Mouse (Mus musculus): ENCODE measurements around the gene Pafah2. TPM values are rescaled to one million over a fixed set of nuclear protein-coding genes. Genes with fewer than 3 reads are reported as not detected.

The Pafah2 gene
- polyA plus RNA-seq, 2 experiments = 4.3 to 5.4 TPM

DNA sequence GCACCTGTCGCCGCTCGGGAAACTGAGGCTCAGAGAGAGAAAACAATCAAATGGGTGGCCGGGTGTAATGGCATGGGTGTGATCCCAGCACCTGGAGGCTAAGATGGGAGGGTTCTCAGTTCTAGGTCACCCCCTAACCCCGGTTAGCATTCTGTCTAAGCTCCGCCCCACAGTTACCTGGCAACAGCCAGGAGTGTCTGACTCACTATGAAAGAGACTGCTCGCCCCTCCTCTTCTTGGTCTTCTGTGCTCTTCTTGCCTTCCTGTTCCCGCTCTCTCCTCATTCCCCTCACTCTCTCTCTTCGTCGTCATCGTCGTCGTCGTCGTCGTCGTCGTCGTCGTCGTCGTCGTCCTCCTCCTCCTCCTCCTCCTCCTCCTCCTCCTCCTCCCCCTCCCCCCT, 51.8 kb downstream of the Pafah2 start:
- no peak overlapping the region for H3K4me3 ChIP-seq (ENCODE audit: insufficient read depth in 1 of 2, low read depth in 2 of 2, low read length in 2 of 2)
- TF ChIP-seq EP300 (IDR thresholded peaks at IDR 0.05; ENCODE audit: low read depth) (no peak), CTCF (IDR thresholded peaks at IDR 0.05; ENCODE audit: low read depth) (no peak)
- H3K27ac ChIP-seq = no peak overlapping the region
- DNase-seq (ENCODE audit: low read depth in 3 of 3, low spot score in 3 of 3) = no peak
- H3K4me1 ChIP-seq (replicated peaks; ENCODE audit: control insufficient read depth in 2 of 2, insufficient read depth in 2 of 2, low read length in 1 of 2) = no peaks in the 10 kb centered on the region
- H3K9me3 ChIP-seq (ENCODE audit: control insufficient read depth, low read length) = no peaks in the 10 kb centered on the region
- WGBS (ENCODE audit: insufficient replicate concordance) = 29% methylated on average over 23 of the region's 23 CpGs
- H3K9ac ChIP-seq (replicated peaks) = no peak overlapping the region
- no peaks in the 10 kb centered on the region for H3K36me3 ChIP-seq (replicated peaks; ENCODE audit: control insufficient read depth, insufficient read depth, low read depth)
- H3K27me3 ChIP-seq (ENCODE audit: control insufficient read depth, insufficient read depth, low read length) = no peaks in the 10 kb centered on the region; the same call in none of the 2 replicates
- ATAC-seq (ENCODE audit: insufficient read depth) = no peak
- no peak overlapping the region for H3K4me2 ChIP-seq (ENCODE audit: low read depth)

DNA sequence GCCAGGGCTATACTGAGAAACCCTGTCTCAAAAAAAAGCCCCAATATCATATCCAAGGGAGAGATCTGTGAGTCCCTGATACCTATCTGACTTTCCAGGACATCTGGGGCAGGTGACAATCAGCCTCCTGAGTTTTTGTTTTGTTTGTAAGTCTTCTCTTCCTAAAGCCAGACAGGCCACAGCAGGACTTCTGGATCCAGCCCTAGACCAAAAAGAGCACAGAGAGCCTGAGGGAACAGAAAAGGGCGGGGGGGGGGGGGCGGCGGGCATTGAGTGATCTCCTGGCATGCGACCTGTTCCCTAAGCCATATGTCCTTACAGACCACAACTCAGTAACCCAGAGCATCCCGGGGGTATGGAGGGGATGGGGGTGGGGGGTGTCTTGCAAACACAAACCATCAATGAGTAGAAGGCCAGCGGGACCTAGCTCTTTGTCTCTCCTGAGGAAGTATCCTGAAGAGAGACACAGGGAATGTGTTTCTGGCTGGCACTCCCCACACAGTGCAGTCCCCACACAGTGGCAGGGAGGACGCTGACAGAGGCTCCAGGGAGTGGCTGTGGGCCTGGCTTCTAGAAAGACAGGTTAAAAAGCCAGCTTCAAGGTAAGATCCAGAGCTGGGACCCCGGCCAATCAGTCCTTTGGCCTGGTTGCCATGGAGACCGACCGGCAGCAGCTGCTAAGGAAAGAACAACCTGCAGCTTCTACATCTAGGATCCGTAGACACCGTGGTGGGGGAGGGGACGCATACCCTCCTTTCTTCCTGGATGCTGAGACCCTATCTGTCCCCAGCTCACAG, 53.7 kb downstream of the Pafah2 start:
- no peaks in the 10 kb centered on the region for H3K9me3 ChIP-seq (ENCODE audit: control insufficient read depth, low read length)
- H3K27ac ChIP-seq = no peak overlapping the region
- DNase-seq (ENCODE audit: low read depth in 3 of 3, low spot score in 3 of 3) (no peak), ATAC-seq (ENCODE audit: insufficient read depth) (no peak)
- H3K9ac ChIP-seq (replicated peaks) = no peak overlapping the region
- H3K4me1 ChIP-seq (replicated peaks; ENCODE audit: control insufficient read depth in 2 of 2, insufficient read depth in 2 of 2, low read length in 1 of 2) = no peaks in the 10 kb centered on the region
- TF ChIP-seq EP300 (IDR thresholded peaks at IDR 0.05; ENCODE audit: low read depth) (no peak), CTCF (IDR thresholded peaks at IDR 0.05; ENCODE audit: low read depth) (no peak)
- H3K36me3 ChIP-seq (replicated peaks; ENCODE audit: control insufficient read depth, insufficient read depth, low read depth) = no peaks in the 10 kb centered on the region
- peaks cover 5% of the 10 kb centered on the region for H3K27me3 ChIP-seq (ENCODE audit: control insufficient read depth, insufficient read depth, low read length)
- no peak overlapping the region for H3K4me3 ChIP-seq (ENCODE audit: insufficient read depth in 1 of 2, low read depth in 2 of 2, low read length in 2 of 2)
- 52% methylated on average over 13 of the region's 13 CpGs for WGBS (ENCODE audit: insufficient replicate concordance)
- H3K4me2 ChIP-seq (ENCODE audit: low read depth) = no peak overlapping the region

- H3K27me3 ChIP-seq (ENCODE audit: control insufficient read depth, insufficient read depth, low read length) = peaks cover 5% of the 10 kb centered on the region
- H3K9me3 ChIP-seq (ENCODE audit: control insufficient read depth, low read length) = no peaks in the 10 kb centered on the region
- 34% methylated on average over 20 of the region's 20 CpGs for WGBS (ENCODE audit: insufficient replicate concordance)
- TF ChIP-seq EP300 (IDR thresholded peaks at IDR 0.05; ENCODE audit: low read depth) (no peak), CTCF (IDR thresholded peaks at IDR 0.05; ENCODE audit: low read depth) (no peak)
- peaks cover 0 to 5% of the 10 kb centered on the region in 2 experiments; a peak in 2 of 4 replicates for H3K4me1 ChIP-seq (replicated peaks; ENCODE audit: control insufficient read depth in 2 of 2, insufficient read depth in 2 of 2, low read length in 1 of 2)
- H3K27ac ChIP-seq = no peak overlapping the region
- H3K36me3 ChIP-seq (replicated peaks; ENCODE audit: control insufficient read depth, insufficient read depth, low read depth) = no peaks in the 10 kb centered on the region
- H3K9ac ChIP-seq (replicated peaks) = no peak overlapping the region
- no peak overlapping the region for H3K4me3 ChIP-seq (ENCODE audit: insufficient read depth in 1 of 2, low read depth in 2 of 2, low read length in 2 of 2)
- DNase-seq (ENCODE audit: low read depth in 3 of 3, low spot score in 3 of 3) = no peak
- ATAC-seq (ENCODE audit: insufficient read depth) = no peak
- no peak overlapping the region; the same call in 1 of the 2 replicates for H3K4me2 ChIP-seq (ENCODE audit: low read depth)
Measured at GRCm38 (mm10) chr4:134450392-134451195, 54.5 kb downstream of the Pafah2 start.

DNA sequence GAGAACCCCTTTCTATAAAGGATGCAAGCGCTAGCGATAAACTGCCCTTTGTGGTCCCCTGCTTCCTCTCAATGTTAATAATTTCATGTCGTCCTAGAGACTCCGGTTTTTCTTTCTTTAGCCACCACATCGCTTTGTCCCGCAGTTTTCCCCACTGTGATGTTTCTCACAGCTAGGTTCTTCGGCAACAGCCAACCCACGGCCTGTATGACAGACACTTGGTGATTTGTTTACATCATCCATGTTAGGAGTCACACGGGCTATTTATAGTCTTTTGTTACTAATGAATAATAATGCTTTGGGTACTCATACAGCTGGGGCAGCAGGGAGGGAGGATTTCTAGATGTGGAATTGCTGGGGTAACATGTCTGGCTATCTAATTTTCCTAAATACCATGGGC, 55.4 kb downstream of the Pafah2 start:
- Histone ChIP-seq H3K4me1 (replicated peaks; ENCODE audit: control insufficient read depth in 2 of 2, insufficient read depth in 2 of 2, low read length in 1 of 2) (peaks cover 0 to 5% of the 10 kb centered on the region in 2 experiments; a peak in 2 of 4 replicates), H3K4me2 (ENCODE audit: low read depth) (no peak overlapping the region), H3K27me3 (ENCODE audit: control insufficient read depth, insufficient read depth, low read length) (peaks cover 5% of the 10 kb centered on the region), H3K27ac (no peak overlapping the region), H3K4me3 (ENCODE audit: insufficient read depth in 1 of 2, low read depth in 2 of 2, low read length in 2 of 2) (no peak overlapping the region), H3K36me3 (replicated peaks; ENCODE audit: control insufficient read depth, insufficient read depth, low read depth) (no peaks in the 10 kb centered on the region), H3K9me3 (ENCODE audit: control insufficient read depth, low read length) (no peaks in the 10 kb centered on the region), H3K9ac (replicated peaks) (no peak overlapping the region)
- 56% methylated on average over 9 of the region's 9 CpGs for WGBS (ENCODE audit: insufficient replicate concordance)
- no peak for ATAC-seq (ENCODE audit: insufficient read depth)
- TF ChIP-seq EP300 (IDR thresholded peaks at IDR 0.05; ENCODE audit: low read depth) = no peak
- TF ChIP-seq CTCF (IDR thresholded peaks at IDR 0.05; ENCODE audit: low read depth) = no peak
- DNase-seq (ENCODE audit: low read depth in 3 of 3, low spot score in 3 of 3) = no peak

Measured in liver, embryonic 14.5 days (tissue).